Mouse (Mus musculus) heart, embryonic 14.5 days (tissue): ENCODE measurements around the gene Nap1l4. TPM values are rescaled to one million over a fixed set of nuclear protein-coding genes. Genes with fewer than 3 reads are reported as not detected.

Source experiments
- ATAC-seq: fragments of 200-750 bp; cut with Nextera tagmentation; 2 replicates; pipeline ENCODE4 v1.8.0; 2017; ENCODE audit warnings: low read depth, moderate TSS enrichment; ENCODE audit not compliant: insufficient number of reproducible peaks, insufficient read depth, low FRiP score
- H3K27ac ChIP-seq, 2 experiments: fragments of 200-500 bp in 1 of 2; fragments of 300-500 bp in 1 of 2; sonication (generic) in 1 of 2; replicated peaks in 1 of 2; 2 replicates each; pipeline ENCODE4 v1.5.1; 2012 to 2014; ENCODE audit warnings: low read depth in 2 of 2, low read length in 2 of 2, control low read depth in 1 of 2, mild to moderate bottlenecking in 1 of 2, mixed read lengths in 1 of 2; ENCODE audit not compliant: control insufficient read depth in 1 of 2, insufficient read depth in 1 of 2
- H3K27me3 ChIP-seq: fragments of 300-500 bp; sonication (generic); 2 replicates; pipeline ENCODE4 v1.6.1; 2014; ENCODE audit warnings: mild to moderate bottlenecking, low read length, control low read depth; ENCODE audit not compliant: control insufficient read depth, insufficient read depth
- H3K36me3 ChIP-seq: fragments of 300-500 bp; sonication (generic); 2 replicates; pipeline ENCODE4 v1.6.1; 2014; ENCODE audit warnings: mild to moderate bottlenecking, control low read depth, low read length, mixed read lengths; ENCODE audit not compliant: control insufficient read depth, insufficient read depth
- H3K4me1 ChIP-seq, 2 experiments: fragments of 200-500 bp in 1 of 2; fragments of 300-500 bp in 1 of 2; sonication (generic) in 1 of 2; 2 replicates each; pipeline ENCODE4 v1.6.1; 2012 to 2014; ENCODE audit warnings: low read length in 2 of 2, control low read depth in 1 of 2, mixed read lengths in 1 of 2; ENCODE audit not compliant: control insufficient read depth in 2 of 2, insufficient read depth in 2 of 2
- H3K4me2 ChIP-seq: fragments of 300-500 bp; sonication (generic); 2 replicates; pipeline ENCODE4 v1.6.1; 2014; ENCODE audit warnings: mild to moderate bottlenecking, low read length
- H3K4me3 ChIP-seq, 2 experiments: fragments of 200-500 bp in 1 of 2; fragments of 300-500 bp in 1 of 2; sonication (generic) in 1 of 2; 2 replicates each; pipeline ENCODE4 v1.5.1; 2012 to 2014; ENCODE audit warnings: low read length in 2 of 2, mild to moderate bottlenecking in 2 of 2, control low read depth in 1 of 2, low read depth in 1 of 2, moderate library complexity in 1 of 2; ENCODE audit not compliant: control insufficient read depth in 1 of 2, insufficient read depth in 1 of 2
- H3K9ac ChIP-seq: fragments of 300-500 bp; sonication (generic); 2 replicates; pipeline ENCODE4 v1.6.1; 2014; ENCODE audit warnings: mild to moderate bottlenecking, low read length
- H3K9me3 ChIP-seq: fragments of 300-500 bp; sonication (generic); 2 replicates; pipeline ENCODE4 v1.6.1; 2016; ENCODE audit warnings: low read length, control low read depth; ENCODE audit not compliant: control insufficient read depth
- WGBS: fragments of 180-500 bp; shearing (Covaris S2); extraction: QIAGEN DNeasy Blood & Tissue Kit; methylation state at CpG from one replicate; pipeline ENCODE4 v1.1.7; 2014; 5-methylcytosine and 5-hydroxymethylcytosine counted together
- microRNA-seq: library from miRNA; unstranded; fragments of <30 nt; microRNA quantifications from one replicate; pipeline ENCODE4, GENCODE M21; 2016
- polyA plus RNA-seq: library from polyadenylated mRNA; unstranded; fragments of >200 nt; fragmentation: Nextera tagmentation; extraction: Ambion mirVana; gene quantifications from 2 replicates; pipeline ENCODE4 v1.2.1, GENCODE M21; 2014

The Nap1l4 gene
- polyA plus RNA-seq, 1 experiment from 2014 or later = 114 TPM

- Histone ChIP-seq H3K9me3 (peaks cover 4% of the 10 kb centered on the region; the same call in 1 of the 2 replicates), H3K27me3 (no peaks in the 10 kb centered on the region), H3K4me1 (peaks cover 15 to 27% of the 10 kb centered on the region in 2 experiments), H3K4me2 (peak overlapping the region; percentile 26), H3K4me3 (no peak overlapping the region), H3K27ac (0 out of 4 replicates have a peak overlapping the region, but pooled peaks of 1 of the 2 experiments have one; percentile 11), H3K9ac (0 out of 2 replicates have a peak overlapping the region, but pooled peaks have one; percentile 60), H3K36me3 (no peaks in the 10 kb centered on the region)
- no peak for ATAC-seq
- WGBS = 21% methylated on average over 11 of the region's 11 CpGs
These were observed 85.0 kb downstream of the Nap1l4 start for GRCm38 (mm10) chr7:143463865-143464415.

Small RNA genes lying within 50 kb of the gene (microRNA-seq; reads per million reads assigned to microRNA genes)
- 1.1 reads per million for gene Mir7064

Other genes with a start within 250 kb of the Nap1l4 start
- 614 and 794 TPM in 2 replicates for gene Cdkn1c, start 88.1 kb downstream of the Nap1l4 start, polyA plus RNA-seq
- gene Slc22a18, start 75.4 kb downstream of the Nap1l4 start, polyA plus RNA-seq = 0.54 and 1.1 TPM in 2 replicates
- gene Phlda2, start 46.0 kb downstream of the Nap1l4 start, polyA plus RNA-seq = 0.46 and 0.63 TPM in 2 replicates
- 24.3 and 24.5 TPM in 2 replicates for gene Cars, start 51.0 kb upstream of the Nap1l4 start, polyA plus RNA-seq
- 0.63 and 0.80 TPM in 2 replicates for gene Tnfrsf26, start 79.6 kb upstream of the Nap1l4 start, polyA plus RNA-seq
- 4.0 and 4.6 TPM in 2 replicates for gene Tnfrsf22, start 100.6 kb upstream of the Nap1l4 start, polyA plus RNA-seq
- gene Tnfrsf23, start 136.8 kb upstream of the Nap1l4 start, polyA plus RNA-seq = 1.3 and 2.2 TPM in 2 replicates
- gene Osbpl5, start 207.9 kb upstream of the Nap1l4 start, polyA plus RNA-seq = 34.9 and 36.9 TPM in 2 replicates
- not detected in 2 replicates for gene Mrgprg, start 217.9 kb upstream of the Nap1l4 start, polyA plus RNA-seq
- 1.5 and 2.3 TPM in 2 replicates for gene Mrgpre, start 235.4 kb upstream of the Nap1l4 start, polyA plus RNA-seq